Comparison of ENCODE assay signal across 9 mouse cellular contexts in the genomic region with DNA sequence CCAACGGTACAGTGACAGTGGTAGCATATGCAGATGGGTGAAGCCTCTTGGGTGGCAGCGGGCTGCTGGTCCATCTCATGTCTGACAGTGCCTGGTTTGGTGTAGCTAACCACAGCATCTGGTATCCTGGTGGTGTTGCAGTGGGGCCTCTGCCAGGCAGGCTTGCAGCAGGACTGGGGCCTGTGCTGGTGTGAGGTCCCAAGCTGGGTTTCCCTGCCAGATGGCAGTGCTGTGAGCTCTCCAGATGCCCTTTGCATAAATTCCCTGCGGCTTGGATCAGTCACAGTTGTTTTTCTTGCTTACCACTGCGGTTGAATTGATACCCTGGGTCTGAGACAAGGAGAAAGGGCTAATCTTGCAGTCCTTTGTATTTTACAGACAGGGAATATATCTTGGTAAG.
A peak's percentile ranks its signal among the peaks of the same experiment; 100 is the strongest.
DNase-seq lines count a peak whose midpoint lies in the region; ATAC-seq lines count a peak whose summit lies in the region.
"Had no signal": no experiment of that assay in that cellular context is flagged by ENCODE, and none has a peak within 500 bp of the region (broad histone marks: within the 10 kb centered on the region; RNA-seq: fewer than 3 reads in every experiment).

No protein-coding gene starts in this region.

- H3K4me1 ChIP-seq in heart, embryonic 10.5 days = no peaks in the 10 kb centered on the region
- H3K4me1 ChIP-seq in midbrain, embryonic 12.5 days = peaks cover 12% of the 10 kb centered on the region; the same call in 1 of the 2 replicates
- H3K4me1 ChIP-seq: lung, embryonic 15.5 days had no signal

- H3K36me3 ChIP-seq in heart, embryonic 10.5 days = no peaks in the 10 kb centered on the region
- no peaks in the 10 kb centered on the region for H3K36me3 ChIP-seq in midbrain, embryonic 12.5 days
- H3K36me3 ChIP-seq: lung, embryonic 15.5 days had no signal

- no peak overlapping the region for H3K4me3 ChIP-seq in heart, embryonic 10.5 days
- no peak overlapping the region for H3K4me3 ChIP-seq in midbrain, embryonic 12.5 days
- H3K4me3 ChIP-seq: lung, embryonic 15.5 days had no signal

- no peak overlapping the region for H3K27ac ChIP-seq in heart, embryonic 10.5 days
- peak overlapping the region; percentile 88 for H3K27ac ChIP-seq in midbrain, embryonic 12.5 days (replicated peaks)
- H3K27ac ChIP-seq: lung, embryonic 15.5 days had no signal

- H3K4me2 ChIP-seq in midbrain, embryonic 12.5 days (replicated peaks) = no peak overlapping the region
- H3K4me2 ChIP-seq: lung, embryonic 15.5 days had no signal

- H3K9me3 ChIP-seq in heart, embryonic 10.5 days = no peaks in the 10 kb centered on the region
- H3K9me3 ChIP-seq in midbrain, embryonic 12.5 days = no peaks in the 10 kb centered on the region
- H3K9me3 ChIP-seq: lung, embryonic 15.5 days had no signal

- no peak overlapping the region for H3K9ac ChIP-seq in midbrain, embryonic 12.5 days (replicated peaks)
- H3K9ac ChIP-seq: lung, embryonic 15.5 days had no signal

- ATAC-seq in midbrain, embryonic 12.5 days (ENCODE audit: low FRiP score, low read depth) = peak; percentile 92

- peak; percentile 5 for DNase-seq in heart, postnatal 4 days
- no peak for DNase-seq in heart, embryonic 10.5 days (ENCODE audit: low spot score)
- DNase-seq in adrenal gland, postnatal 36 days = peak; percentile 5 to 24
- DNase-seq in gastrocnemius, adult 18-20 months (ENCODE audit: low spot score) = peak; percentile 66
- no peak for DNase-seq in cerebellum, adult 11-12 months
- DNase-seq in spleen, postnatal 10 days (ENCODE audit: low spot score in 2 of 2) = no peak
- DNase-seq in spleen, adult 12 weeks (ENCODE audit: low spot score) = no peak

- H3K27me3 ChIP-seq in heart, embryonic 10.5 days (ENCODE audit: insufficient read depth, poor library complexity, severe bottlenecking) = no peaks in the 10 kb centered on the region
- no peaks in the 10 kb centered on the region for H3K27me3 ChIP-seq in midbrain, embryonic 12.5 days
- H3K27me3 ChIP-seq: lung, embryonic 15.5 days had no signal

- 43% methylated on average over 4 of the region's 4 CpGs for WGBS in heart, embryonic 10.5 days
- 40% methylated on average over 4 of the region's 4 CpGs for WGBS in midbrain, embryonic 12.5 days

Comparison
In these comparisons a context has a peak if more than half of its experiments do, and no peak if none do; other contexts are left out.
1. DNase-seq: peak in heart, postnatal 4 days (single experiment), adrenal gland, postnatal 36 days (2 of 2) and gastrocnemius, adult 18-20 months (single experiment); none in heart, embryonic 10.5 days (single experiment), cerebellum, adult 11-12 months (single experiment), spleen, postnatal 10 days (0 of 2) and spleen, adult 12 weeks (single experiment).